Mouse (Mus musculus): ENCODE results near the gene Syt3. TPM values are rescaled to one million over a fixed set of nuclear protein-coding genes. Genes with fewer than 3 reads are reported as not detected.

Syt3 gene
- polyA plus RNA-seq, 1 experiment from 2014 or later, result 3.2 TPM

GRCm38 (mm10) chr7:44391831-44392230 lies 7.9 kb downstream of the Syt3 start:
- no peak overlapping the region for H3K4me2 ChIP-seq
- H3K9ac ChIP-seq, result no peak overlapping the region
- ATAC-seq (ENCODE audit: insufficient number of reproducible peaks, low FRiP score, low TSS enrichment, low read depth), result no peak
- H3K9me3 ChIP-seq, result no peaks in the 10 kb centered on the region
- WGBS, result 73% methylated on average over 4 of the region's 4 CpGs
- H3K27me3 ChIP-seq, result peaks cover 11% of the 10 kb centered on the region; the same call in 1 of the 2 replicates
- H3K36me3 ChIP-seq, result no peaks in the 10 kb centered on the region
- no peak overlapping the region for H3K27ac ChIP-seq
- H3K4me1 ChIP-seq, result no peaks in the 10 kb centered on the region
- H3K4me3 ChIP-seq, result no peak overlapping the region

GRCm38 (mm10) chr7:44392341-44392740 lies 8.4 kb downstream of the Syt3 start:
- Histone ChIP-seq H3K4me3 (no peak overlapping the region), H3K4me2 (no peak overlapping the region), H3K9ac (no peak overlapping the region), H3K27me3 (peaks cover 8% of the 10 kb centered on the region; the same call in 1 of the 2 replicates), H3K36me3 (no peaks in the 10 kb centered on the region), H3K27ac (no peak overlapping the region), H3K9me3 (no peaks in the 10 kb centered on the region), H3K4me1 (no peaks in the 10 kb centered on the region)
- ATAC-seq (ENCODE audit: insufficient number of reproducible peaks, low FRiP score, low TSS enrichment, low read depth), result no peak
- WGBS, result 88% methylated on average over 14 of the region's 14 CpGs

- no peaks in the 10 kb centered on the region for H3K9me3 ChIP-seq
- peaks cover 8% of the 10 kb centered on the region; the same call in 1 of the 2 replicates for H3K27me3 ChIP-seq
- no peak overlapping the region for H3K27ac ChIP-seq
- H3K4me1 ChIP-seq, result no peaks in the 10 kb centered on the region
- H3K4me2 ChIP-seq, result no peak overlapping the region
- WGBS, result 90% methylated on average over 17 of the region's 17 CpGs
- H3K4me3 ChIP-seq, result no peak overlapping the region
- no peaks in the 10 kb centered on the region for H3K36me3 ChIP-seq
- no peak overlapping the region for H3K9ac ChIP-seq
- no peak for ATAC-seq (ENCODE audit: insufficient number of reproducible peaks, low FRiP score, low TSS enrichment, low read depth)
Observed at GRCm38 (mm10) chr7:44393284-44393683, 9.4 kb downstream of the Syt3 start.

- Histone ChIP-seq H3K4me3 (no peak overlapping the region), H3K36me3 (no peaks in the 10 kb centered on the region), H3K4me2 (no peak overlapping the region), H3K9ac (no peak overlapping the region), H3K9me3 (no peaks in the 10 kb centered on the region), H3K27me3 (peaks cover 15% of the 10 kb centered on the region), H3K4me1 (no peaks in the 10 kb centered on the region), H3K27ac (no peak overlapping the region)
- no peak for ATAC-seq (ENCODE audit: insufficient number of reproducible peaks, low FRiP score, low TSS enrichment, low read depth)
- WGBS, result 14% methylated on average over 3 of the region's 3 CpGs
Observed at GRCm38 (mm10) chr7:44398570-44398969, 14.7 kb downstream of the Syt3 start.

- H3K9ac ChIP-seq, result no peak overlapping the region
- no peak overlapping the region for H3K4me3 ChIP-seq
- WGBS, result 62% methylated on average over 6 of the region's 6 CpGs
- peaks cover 15% of the 10 kb centered on the region for H3K27me3 ChIP-seq
- no peak overlapping the region for H3K27ac ChIP-seq
- no peak overlapping the region for H3K4me2 ChIP-seq
- ATAC-seq (ENCODE audit: insufficient number of reproducible peaks, low FRiP score, low TSS enrichment, low read depth), result no peak
- H3K4me1 ChIP-seq, result peaks cover 5% of the 10 kb centered on the region; the same call in 1 of the 2 replicates
- H3K9me3 ChIP-seq, result no peaks in the 10 kb centered on the region
- H3K36me3 ChIP-seq, result no peaks in the 10 kb centered on the region
Observed at GRCm38 (mm10) chr7:44401673-44402072, 17.8 kb downstream of the Syt3 start.

GRCm38 (mm10) chr7:44405346-44406014 lies 21.6 kb downstream of the Syt3 start:
- Histone ChIP-seq H3K36me3 (no peaks in the 10 kb centered on the region), H3K4me2 (peak overlapping the region; percentile 56), H3K27ac (peak overlapping the region; percentile 57; the same call in 1 of the 2 replicates), H3K9ac (no peak overlapping the region), H3K4me3 (peak overlapping the region; percentile 45), H3K27me3 (peaks cover 12% of the 10 kb centered on the region; the same call in 1 of the 2 replicates), H3K4me1 (peaks cover 5% of the 10 kb centered on the region; the same call in 1 of the 2 replicates), H3K9me3 (no peaks in the 10 kb centered on the region)
- 2% methylated on average over 27 of the region's 27 CpGs for WGBS
- ATAC-seq (ENCODE audit: insufficient number of reproducible peaks, low FRiP score, low TSS enrichment, low read depth), result peak; percentile 89

- Histone ChIP-seq H3K36me3 (no peaks in the 10 kb centered on the region), H3K27ac (no peak overlapping the region), H3K9ac (no peak overlapping the region), H3K27me3 (peaks cover 7% of the 10 kb centered on the region; the same call in 1 of the 2 replicates), H3K4me2 (peak overlapping the region; percentile 56; the same call in 1 of the 2 replicates), H3K4me3 (peak overlapping the region; percentile 45; the same call in 1 of the 2 replicates), H3K4me1 (peaks cover 5% of the 10 kb centered on the region; the same call in 1 of the 2 replicates), H3K9me3 (no peaks in the 10 kb centered on the region)
- no peak for ATAC-seq (ENCODE audit: insufficient number of reproducible peaks, low FRiP score, low TSS enrichment, low read depth)
- under 1% methylated on average over 5 of the region's 5 CpGs for WGBS
Observed at GRCm38 (mm10) chr7:44406015-44406355, 22.1 kb downstream of the Syt3 start.

- WGBS, result 78% methylated on average over 4 of the region's 4 CpGs
- H3K4me1 ChIP-seq, result no peaks in the 10 kb centered on the region
- no peak overlapping the region for H3K27ac ChIP-seq
- H3K36me3 ChIP-seq, result no peaks in the 10 kb centered on the region
- no peak overlapping the region for H3K4me2 ChIP-seq
- H3K9ac ChIP-seq, result no peak overlapping the region
- H3K9me3 ChIP-seq, result no peaks in the 10 kb centered on the region
- no peaks in the 10 kb centered on the region for H3K27me3 ChIP-seq
- H3K4me3 ChIP-seq, result no peak overlapping the region
- no peak for ATAC-seq (ENCODE audit: insufficient number of reproducible peaks, low FRiP score, low TSS enrichment, low read depth)
Observed at GRCm38 (mm10) chr7:44411144-44411543, 27.2 kb downstream of the Syt3 start.

GRCm38 (mm10) chr7:44413307-44413706 lies 29.4 kb downstream of the Syt3 start:
- no peaks in the 10 kb centered on the region for H3K4me1 ChIP-seq
- no peaks in the 10 kb centered on the region for H3K36me3 ChIP-seq
- no peaks in the 10 kb centered on the region for H3K9me3 ChIP-seq
- 79% methylated on average over 6 of the region's 6 CpGs for WGBS
- no peak overlapping the region for H3K9ac ChIP-seq
- no peak overlapping the region for H3K4me2 ChIP-seq
- no peak overlapping the region for H3K4me3 ChIP-seq
- no peaks in the 10 kb centered on the region for H3K27me3 ChIP-seq
- no peak for ATAC-seq (ENCODE audit: insufficient number of reproducible peaks, low FRiP score, low TSS enrichment, low read depth)
- no peak overlapping the region for H3K27ac ChIP-seq

GRCm38 (mm10) chr7:44427666-44428065 lies 43.8 kb downstream of the Syt3 start:
- Histone ChIP-seq H3K9me3 (no peaks in the 10 kb centered on the region), H3K36me3 (no peaks in the 10 kb centered on the region), H3K9ac (no peak overlapping the region), H3K4me3 (peak overlapping the region; percentile 60), H3K27me3 (peaks cover 77% of the 10 kb centered on the region), H3K4me1 (peaks cover 23% of the 10 kb centered on the region), H3K4me2 (peak overlapping the region; percentile 86), H3K27ac (no peak overlapping the region)
- WGBS, result 5% methylated on average over 8 of the region's 8 CpGs
- ATAC-seq (ENCODE audit: insufficient number of reproducible peaks, low FRiP score, low TSS enrichment, low read depth), result 0 out of 2 replicates have a peak, but pooled peaks have one; percentile 11

- WGBS, result 2% methylated on average over 15 of the region's 38 CpGs
- Histone ChIP-seq H3K27me3 (peaks cover 72% of the 10 kb centered on the region), H3K9ac (no peak overlapping the region), H3K4me3 (peak overlapping the region; percentile 60), H3K4me2 (peak overlapping the region; percentile 86), H3K4me1 (peaks cover 23% of the 10 kb centered on the region), H3K27ac (no peak overlapping the region), H3K36me3 (no peaks in the 10 kb centered on the region), H3K9me3 (no peaks in the 10 kb centered on the region)
- ATAC-seq (ENCODE audit: insufficient number of reproducible peaks, low FRiP score, low TSS enrichment, low read depth), result no peak
Observed at GRCm38 (mm10) chr7:44428171-44428950, 44.5 kb downstream of the Syt3 start.

- H3K9ac ChIP-seq, result peak within 1 kb of the TSS; percentile 55
- H3K9me3 ChIP-seq, result no peaks in the 10 kb centered on the region
- H3K27me3 ChIP-seq, result peaks cover 72% of the 10 kb centered on the region
- no peak within 1 kb of the TSS for H3K27ac ChIP-seq
- no peaks in the 10 kb centered on the region for H3K36me3 ChIP-seq
- H3K4me2 ChIP-seq, result peak within 1 kb of the TSS; percentile 86
- under 1% methylated on average over 36 of the region's 69 CpGs for WGBS
- no peak for ATAC-seq (ENCODE audit: insufficient number of reproducible peaks, low FRiP score, low TSS enrichment, low read depth)
- peaks cover 23% of the 10 kb centered on the region for H3K4me1 ChIP-seq
- peak within 1 kb of the TSS; percentile 60 for H3K4me3 ChIP-seq
Observed at GRCm38 (mm10) chr7:44428968-44429521, 45.1 kb downstream of the Syt3 start, which contains the start of gene Lrrc4b. TSS of gene Lrrc4b (plus strand) at chr7:44429018.
